Mouse (Mus musculus): ENCODE measurements around the gene Pcbp4.

Gene Pcbp4

GRCm38 (mm10) chr9:106453271-106454070 lies at the start of gene Pcbp4:
Gene Pcbp4, plus strand, starts transcription at chr9:106453291.
- peak; percentile 89 to 90 for DNase-seq

- peak in 1 of 2 experiments; percentile 46 for DNase-seq
Measured at GRCm38 (mm10) chr9:106405275-106405674, 47.8 kb upstream of the Pcbp4 start.

- no peak for DNase-seq
Measured at GRCm38 (mm10) chr9:106406443-106407078, 46.5 kb upstream of the Pcbp4 start.

- no peak for DNase-seq
Measured at GRCm38 (mm10) chr9:106409096-106409495, 44.0 kb upstream of the Pcbp4 start.

- DNase-seq: no peak
Measured at GRCm38 (mm10) chr9:106410086-106410650, 42.9 kb upstream of the Pcbp4 start.

- DNase-seq: no peak
Measured at GRCm38 (mm10) chr9:106411091-106411594, 41.9 kb upstream of the Pcbp4 start.

GRCm38 (mm10) chr9:106411729-106412128 lies 41.4 kb upstream of the Pcbp4 start:
- DNase-seq: no peak

GRCm38 (mm10) chr9:106412210-106412609 lies 40.9 kb upstream of the Pcbp4 start:
- no peak for DNase-seq

- no peak for DNase-seq
Measured at GRCm38 (mm10) chr9:106413606-106414005, 39.5 kb upstream of the Pcbp4 start.

GRCm38 (mm10) chr9:106416826-106417225 lies 36.3 kb upstream of the Pcbp4 start:
- DNase-seq: no peak

GRCm38 (mm10) chr9:106417841-106418625 lies 35.1 kb upstream of the Pcbp4 start:
- DNase-seq: peak; percentile 70 to 71

- DNase-seq: no peak
Measured at GRCm38 (mm10) chr9:106420608-106421007, 32.5 kb upstream of the Pcbp4 start.

- no peak for DNase-seq
Measured at GRCm38 (mm10) chr9:106421033-106421864, 31.8 kb upstream of the Pcbp4 start.

- peak; percentile 81 to 90 for DNase-seq
Measured at GRCm38 (mm10) chr9:106421865-106422160, 31.3 kb upstream of the Pcbp4 start.

- no peak for DNase-seq
Measured at GRCm38 (mm10) chr9:106428719-106429220, 24.3 kb upstream of the Pcbp4 start.

- DNase-seq: peak; percentile 94 to 97
Measured at GRCm38 (mm10) chr9:106429221-106430014, 23.7 kb upstream of the Pcbp4 start, which contains the start of gene Rpl29. Gene Rpl29, plus strand, starts transcription at chr9:106429454.

GRCm38 (mm10) chr9:106430015-106430264 lies 23.2 kb upstream of the Pcbp4 start:
- DNase-seq: no peak

- DNase-seq: no peak
Measured at GRCm38 (mm10) chr9:106433389-106433788, 19.7 kb upstream of the Pcbp4 start.

- no peak for DNase-seq
Measured at GRCm38 (mm10) chr9:106436566-106436965, 16.5 kb upstream of the Pcbp4 start.

- DNase-seq: no peak
Measured at GRCm38 (mm10) chr9:106442680-106443079, 10.4 kb upstream of the Pcbp4 start.

GRCm38 (mm10) chr9:106444836-106445235 lies 8.3 kb upstream of the Pcbp4 start:
- DNase-seq: peak; percentile 74 to 84
